ENCODE assay signal across 9 mouse cellular contexts in the genomic region with DNA sequence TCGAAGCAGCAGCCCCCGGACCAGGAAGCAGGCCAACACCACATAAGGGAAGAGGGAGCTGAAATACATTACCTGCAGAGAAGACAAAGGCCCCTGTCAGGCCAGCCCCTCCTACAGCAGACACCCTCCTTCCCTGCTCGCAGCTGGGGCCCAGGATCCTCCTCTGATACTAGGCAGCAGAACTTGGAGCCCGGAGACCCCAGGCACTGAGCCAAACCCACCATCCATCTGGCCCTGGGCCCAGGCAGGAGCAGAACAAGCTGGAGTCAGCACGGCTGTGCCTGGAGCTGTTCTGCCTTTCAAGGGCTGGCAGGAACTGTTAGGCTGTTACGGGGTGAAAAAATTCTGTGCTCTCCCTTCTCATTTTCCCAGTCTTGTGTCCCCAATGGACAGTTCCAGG. TPM values are rescaled to one million over a fixed set of nuclear protein-coding genes. Genes with fewer than 3 reads are reported as not detected.
DNase-seq lines count a peak whose midpoint lies in the region; ATAC-seq lines count a peak whose summit lies in the region.
"Had no signal": no experiment of that assay in that cellular context is flagged by ENCODE, and none has a peak within 500 bp of the region (broad histone marks: within the 10 kb centered on the region; RNA-seq: fewer than 3 reads in every experiment).

No protein-coding gene starts in this region.

- H3K27me3 ChIP-seq in limb, embryonic 12.5 days: no peaks in the 10 kb centered on the region
- H3K27me3 ChIP-seq in limb, embryonic 10.5 days (ENCODE audit: low read depth, poor library complexity, severe bottlenecking): no peaks in the 10 kb centered on the region
- no peaks in the 10 kb centered on the region for H3K27me3 ChIP-seq in heart, embryonic 14.5 days (ENCODE audit: control insufficient read depth, insufficient read depth, low read length)
- H3K27me3 ChIP-seq in neural tube, embryonic 13.5 days: peaks cover 17% of the 10 kb centered on the region

- WGBS in limb, embryonic 12.5 days: 57% methylated on average over 6 of the region's 6 CpGs
- WGBS in limb, embryonic 10.5 days: 71% methylated on average over 6 of the region's 6 CpGs
- WGBS in heart, embryonic 14.5 days: 17% methylated on average over 6 of the region's 6 CpGs
- WGBS in neural tube, embryonic 13.5 days: 25% methylated on average over 6 of the region's 6 CpGs

- no peak overlapping the region for H3K4me3 ChIP-seq in limb, embryonic 12.5 days (replicated peaks)
- no peak overlapping the region for H3K4me3 ChIP-seq in limb, embryonic 10.5 days
- no peak overlapping the region for H3K4me3 ChIP-seq in heart, embryonic 14.5 days (ENCODE audit: control insufficient read depth in 1 of 2, insufficient read depth in 1 of 2, low read depth in 1 of 2, low read length in 2 of 2)
- no peak overlapping the region for H3K4me3 ChIP-seq in neural tube, embryonic 13.5 days

- no peaks in the 10 kb centered on the region for H3K9me3 ChIP-seq in limb, embryonic 12.5 days
- no peaks in the 10 kb centered on the region for H3K9me3 ChIP-seq in limb, embryonic 10.5 days (replicated peaks)
- no peaks in the 10 kb centered on the region for H3K9me3 ChIP-seq in heart, embryonic 14.5 days (ENCODE audit: control insufficient read depth, low read length)
- H3K9me3 ChIP-seq in neural tube, embryonic 13.5 days: no peaks in the 10 kb centered on the region

- ATAC-seq in limb, embryonic 12.5 days (ENCODE audit: insufficient number of reproducible peaks, insufficient read depth, low FRiP score, low TSS enrichment, low read depth): peak; percentile 64
- peak; percentile 79 for ATAC-seq in heart, embryonic 14.5 days (ENCODE audit: insufficient number of reproducible peaks, insufficient read depth, low FRiP score, low read depth)
- peak; percentile 86 for ATAC-seq in neural tube, embryonic 13.5 days (ENCODE audit: low read depth)

- H3K9ac ChIP-seq in limb, embryonic 12.5 days (replicated peaks): no peak overlapping the region
- H3K9ac ChIP-seq in heart, embryonic 14.5 days (ENCODE audit: low read length): 0 out of 2 replicates have a peak overlapping the region, but pooled peaks have one; percentile 21
- peak overlapping the region; percentile 9; the same call in 1 of the 2 replicates for H3K9ac ChIP-seq in neural tube, embryonic 13.5 days
- H3K9ac ChIP-seq: liver, embryonic 14.5 days had no signal

- peaks cover 16% of the 10 kb centered on the region; the same call in 1 of the 2 replicates for H3K36me3 ChIP-seq in limb, embryonic 12.5 days
- H3K36me3 ChIP-seq in limb, embryonic 10.5 days: 0 out of 2 replicates have a peak, but pooled peaks cover 12% of the 10 kb centered on the region
- peaks cover 12% of the 10 kb centered on the region; the same call in 1 of the 2 replicates for H3K36me3 ChIP-seq in heart, embryonic 14.5 days (ENCODE audit: control insufficient read depth, insufficient read depth, low read length)
- H3K36me3 ChIP-seq in neural tube, embryonic 13.5 days: no peaks in the 10 kb centered on the region

- H3K4me1 ChIP-seq in limb, embryonic 12.5 days (replicated peaks): no peaks in the 10 kb centered on the region
- H3K4me1 ChIP-seq in limb, embryonic 10.5 days: no peaks in the 10 kb centered on the region
- peaks cover 15 to 33% of the 10 kb centered on the region in 2 experiments for H3K4me1 ChIP-seq in heart, embryonic 14.5 days (ENCODE audit: control insufficient read depth in 2 of 2, insufficient read depth in 2 of 2, low read length in 2 of 2)
- peaks cover 36% of the 10 kb centered on the region for H3K4me1 ChIP-seq in neural tube, embryonic 13.5 days (replicated peaks)

- no peak for DNase-seq in limb, embryonic 10.5 days (ENCODE audit: low spot score)
- DNase-seq in cerebellum, adult 9-10 months: peak; percentile 79
- DNase-seq in layer of hippocampus, adult 18-20 months (ENCODE audit: low spot score in 2 of 2): peak; percentile 82 to 93
- DNase-seq in spleen, postnatal 10 days (ENCODE audit: low spot score in 2 of 2): no peak
- no peak for DNase-seq in urinary bladder, postnatal 10 days (ENCODE audit: low spot score)

- peak overlapping the region; percentile 57; the same call in 1 of the 2 replicates for H3K27ac ChIP-seq in limb, embryonic 12.5 days
- no peak overlapping the region for H3K27ac ChIP-seq in limb, embryonic 10.5 days
- H3K27ac ChIP-seq in heart, embryonic 14.5 days (replicated peaks in 1 of 2; ENCODE audit: control insufficient read depth in 1 of 2, insufficient read depth in 1 of 2, low read depth in 2 of 2, low read length in 2 of 2): peak overlapping the region; percentile 70 to 82
- H3K27ac ChIP-seq in neural tube, embryonic 13.5 days (replicated peaks): peak overlapping the region; percentile 80
- H3K27ac ChIP-seq: liver, embryonic 14.5 days had no signal

- H3K4me2 ChIP-seq in limb, embryonic 12.5 days: no peak overlapping the region
- H3K4me2 ChIP-seq in heart, embryonic 14.5 days (ENCODE audit: low read length): 0 out of 2 replicates have a peak overlapping the region, but pooled peaks have one; percentile 10
- no peak overlapping the region for H3K4me2 ChIP-seq in neural tube, embryonic 13.5 days

RNA-seq across cellular contexts. Expression of gene Slc6a17, which starts 26.4 kb away (rescaled TPM):
- polyA plus RNA-seq in limb, embryonic 12.5 days (2016; fragmentation: Nextera tagmentation; extraction: Ambion mirVana): 4.5 and 7.0 TPM in 2 replicates
- 6.0 and 6.3 TPM in 2 replicates for polyA plus RNA-seq in limb, embryonic 10.5 days (2016; fragmentation: Nextera tagmentation; extraction: Ambion mirVana)
- polyA plus RNA-seq in heart, embryonic 14.5 days (2014; fragmentation: Nextera tagmentation; extraction: Ambion mirVana): 4.5 and 5.2 TPM in 2 replicates
- 100 to 1,000 TPM; 278 to 282 TPM for total RNA-seq in layer of hippocampus, adult 18-20 months (2021)
- 8.1 and 8.7 TPM in 2 replicates for polyA plus RNA-seq in neural tube, embryonic 13.5 days (2015; fragmentation: Nextera tagmentation; extraction: Ambion mirVana)

RNA-seq across cellular contexts. Expression of gene Kcnc4, which starts 32.1 kb away (rescaled TPM):
- 0.12 TPM in 1 of 2 replicates, not detected in the other for polyA plus RNA-seq in limb, embryonic 12.5 days (2016; fragmentation: Nextera tagmentation; extraction: Ambion mirVana)
- not detected in 2 replicates for polyA plus RNA-seq in limb, embryonic 10.5 days (2016; fragmentation: Nextera tagmentation; extraction: Ambion mirVana)
- 0.08 and 0.12 TPM in 2 replicates for polyA plus RNA-seq in heart, embryonic 14.5 days (2014; fragmentation: Nextera tagmentation; extraction: Ambion mirVana)
- 10 to 100 TPM; 59.7 to 70.6 TPM for total RNA-seq in layer of hippocampus, adult 18-20 months (2021)
- polyA plus RNA-seq in neural tube, embryonic 13.5 days (2015; fragmentation: Nextera tagmentation; extraction: Ambion mirVana): 1.8 TPM in 2 replicates
- polyA plus RNA-seq: liver, embryonic 14.5 days had no signal

Comparison
In these comparisons a context has a peak if more than half of its experiments do, and no peak if none do; other contexts are left out.
1. DNase-seq: peak in cerebellum, adult 9-10 months (single experiment) and layer of hippocampus, adult 18-20 months (2 of 2); none in limb, embryonic 10.5 days (single experiment), spleen, postnatal 10 days (0 of 2) and urinary bladder, postnatal 10 days (single experiment).
2. Peak in every context shown above with its lines, with median percentiles within 50 percentile points of each other: ATAC-seq.